Mouse (Mus musculus) embryonic facial prominence, embryonic 10.5 days (tissue): Measurements from ENCODE around the gene Stt3b. TPM values are rescaled to one million over a fixed set of nuclear protein-coding genes. Genes with fewer than 3 reads are reported as not detected.

ENCODE experiments used
- DNase-seq: peaks from one replicate; pipeline ENCODE4 v3.0.0-alpha.2; 2017; ENCODE audit warnings: low spot score
- H3K27ac ChIP-seq: fragments of 300-500 bp; sonication (generic); replicated peaks from 2 replicates; pipeline ENCODE4 v1.5.1; 2016; ENCODE audit warnings: mild to moderate bottlenecking
- H3K27me3 ChIP-seq: fragments of 300-500 bp; sonication (generic); replicated peaks from 2 replicates; pipeline ENCODE4 v1.6.1; 2016; ENCODE audit warnings: low read depth, mild to moderate bottlenecking; ENCODE audit not compliant: poor library complexity, severe bottlenecking
- H3K36me3 ChIP-seq: fragments of 300-500 bp; sonication (generic); replicated peaks from 2 replicates; pipeline ENCODE4 v1.6.1; 2016; ENCODE audit warnings: mild to moderate bottlenecking, moderate library complexity
- H3K4me1 ChIP-seq: fragments of 300-500 bp; sonication (generic); 2 replicates; pipeline ENCODE4 v1.6.1; 2016
- H3K4me3 ChIP-seq: fragments of 300-500 bp; sonication (generic); 2 replicates; pipeline ENCODE4 v1.5.1; 2016; ENCODE audit warnings: mild to moderate bottlenecking, moderate library complexity
- H3K9me3 ChIP-seq: fragments of 300-500 bp; sonication (generic); 2 replicates; pipeline ENCODE4 v1.6.1; 2016; ENCODE audit warnings: mild to moderate bottlenecking
- WGBS: fragments of 180-500 bp; shearing (Covaris S2); methylation state at CpG from one replicate; pipeline ENCODE4 v1.1.7; 2016; 5-methylcytosine and 5-hydroxymethylcytosine counted together
- polyA plus RNA-seq: library from polyadenylated mRNA; unstranded; fragments of >200 nt; fragmentation: Nextera tagmentation; extraction: Ambion mirVana; gene quantifications from 2 replicates; pipeline ENCODE4 v1.2.1, GENCODE M21; 2016

Gene Stt3b
- polyA plus RNA-seq, 1 experiment from 2014 or later: 85.4 TPM

- peaks cover 100% of the 10 kb centered on the region for H3K36me3 ChIP-seq
- H3K27me3 ChIP-seq: no peaks in the 10 kb centered on the region
- H3K4me1 ChIP-seq: no peaks in the 10 kb centered on the region
- no peak for DNase-seq
- H3K9me3 ChIP-seq: no peaks in the 10 kb centered on the region
- no peak overlapping the region for H3K4me3 ChIP-seq
- no peak overlapping the region for H3K27ac ChIP-seq
- 82% methylated on average over 6 of the region's 6 CpGs for WGBS
Observed at GRCm38 (mm10) chr9:115245092-115245491, 65.1 kb downstream of the Stt3b start.

GRCm38 (mm10) chr9:115243630-115244029, 66.6 kb downstream of the Stt3b start:
- no peak overlapping the region for H3K27ac ChIP-seq
- no peak for DNase-seq
- H3K9me3 ChIP-seq: no peaks in the 10 kb centered on the region
- no peaks in the 10 kb centered on the region for H3K4me1 ChIP-seq
- no peaks in the 10 kb centered on the region for H3K27me3 ChIP-seq
- WGBS: 81% methylated on average over 6 of the region's 6 CpGs
- H3K36me3 ChIP-seq: peaks cover 98% of the 10 kb centered on the region
- H3K4me3 ChIP-seq: no peak overlapping the region

- Histone ChIP-seq H3K4me1 (no peaks in the 10 kb centered on the region), H3K27ac (no peak overlapping the region), H3K4me3 (no peak overlapping the region), H3K36me3 (peaks cover 71% of the 10 kb centered on the region), H3K9me3 (no peaks in the 10 kb centered on the region), H3K27me3 (no peaks in the 10 kb centered on the region)
- 92% methylated on average over 5 of the region's 5 CpGs for WGBS
- no peak for DNase-seq
Observed at GRCm38 (mm10) chr9:115239861-115240260, 70.4 kb downstream of the Stt3b start.

GRCm38 (mm10) chr9:115237943-115238342, 72.3 kb downstream of the Stt3b start:
- Histone ChIP-seq H3K4me1 (no peaks in the 10 kb centered on the region), H3K4me3 (no peak overlapping the region), H3K27me3 (no peaks in the 10 kb centered on the region), H3K27ac (no peak overlapping the region), H3K36me3 (peaks cover 52% of the 10 kb centered on the region), H3K9me3 (no peaks in the 10 kb centered on the region)
- no peak for DNase-seq

GRCm38 (mm10) chr9:115236352-115236841, 73.8 kb downstream of the Stt3b start:
- peaks cover 36% of the 10 kb centered on the region for H3K36me3 ChIP-seq
- H3K9me3 ChIP-seq: no peaks in the 10 kb centered on the region
- H3K4me1 ChIP-seq: no peaks in the 10 kb centered on the region
- DNase-seq: no peak
- no peak overlapping the region for H3K4me3 ChIP-seq
- WGBS: 91% methylated on average over 8 of the region's 8 CpGs
- H3K27me3 ChIP-seq: no peaks in the 10 kb centered on the region
- no peak overlapping the region for H3K27ac ChIP-seq

- H3K36me3 ChIP-seq: peaks cover 18% of the 10 kb centered on the region; the same call in 1 of the 2 replicates
- no peaks in the 10 kb centered on the region for H3K27me3 ChIP-seq
- 92% methylated on average over 2 of the region's 2 CpGs for WGBS
- DNase-seq: no peak
- no peak overlapping the region for H3K4me3 ChIP-seq
- peaks cover 9% of the 10 kb centered on the region for H3K4me1 ChIP-seq
- H3K9me3 ChIP-seq: no peaks in the 10 kb centered on the region
- H3K27ac ChIP-seq: no peak overlapping the region
Observed at GRCm38 (mm10) chr9:115234561-115234960, 75.7 kb downstream of the Stt3b start.

- Histone ChIP-seq H3K27me3 (no peaks in the 10 kb centered on the region), H3K36me3 (peaks cover 11% of the 10 kb centered on the region; the same call in 1 of the 2 replicates), H3K4me3 (no peak overlapping the region), H3K4me1 (peaks cover 14% of the 10 kb centered on the region), H3K9me3 (no peaks in the 10 kb centered on the region), H3K27ac (no peak overlapping the region)
- DNase-seq: no peak
- 92% methylated on average over 5 of the region's 5 CpGs for whole genome bisulfite sequencing
Observed at GRCm38 (mm10) chr9:115233721-115234120, 76.5 kb downstream of the Stt3b start.

GRCm38 (mm10) chr9:115231476-115231875, 78.7 kb downstream of the Stt3b start:
- H3K36me3 ChIP-seq: peaks cover 4% of the 10 kb centered on the region; the same call in 1 of the 2 replicates
- no peak for DNase-seq
- H3K4me3 ChIP-seq: no peak overlapping the region
- H3K27ac ChIP-seq: no peak overlapping the region
- no peaks in the 10 kb centered on the region for H3K9me3 ChIP-seq
- H3K4me1 ChIP-seq: peaks cover 14% of the 10 kb centered on the region
- no peaks in the 10 kb centered on the region for H3K27me3 ChIP-seq
- 90% methylated on average over 3 of the region's 3 CpGs for WGBS

GRCm38 (mm10) chr9:115230141-115230540, 80.1 kb downstream of the Stt3b start:
- peak overlapping the region; percentile 3; the same call in 1 of the 2 replicates for H3K27ac ChIP-seq
- no peak for DNase-seq
- no peaks in the 10 kb centered on the region for H3K27me3 ChIP-seq
- no peak overlapping the region for H3K4me3 ChIP-seq
- peaks cover 14% of the 10 kb centered on the region for H3K4me1 ChIP-seq
- H3K9me3 ChIP-seq: no peaks in the 10 kb centered on the region
- 18% methylated on average over 3 of the region's 3 CpGs for WGBS
- no peaks in the 10 kb centered on the region for H3K36me3 ChIP-seq

- H3K9me3 ChIP-seq: no peaks in the 10 kb centered on the region
- H3K4me1 ChIP-seq: peaks cover 14% of the 10 kb centered on the region
- 0 out of 2 replicates have a peak overlapping the region, but pooled peaks have one; percentile 3 for H3K27ac ChIP-seq
- H3K36me3 ChIP-seq: no peaks in the 10 kb centered on the region
- no peaks in the 10 kb centered on the region for H3K27me3 ChIP-seq
- H3K4me3 ChIP-seq: no peak overlapping the region
- WGBS: 71% methylated on average over 10 of the region's 10 CpGs
- no peak for DNase-seq
Observed at GRCm38 (mm10) chr9:115229676-115230075, 80.5 kb downstream of the Stt3b start.

GRCm38 (mm10) chr9:115229145-115229544, 81.1 kb downstream of the Stt3b start:
- 74% methylated on average over 4 of the region's 4 CpGs for WGBS
- Histone ChIP-seq H3K4me1 (peaks cover 14% of the 10 kb centered on the region), H3K27ac (no peak overlapping the region), H3K4me3 (no peak overlapping the region), H3K9me3 (no peaks in the 10 kb centered on the region), H3K27me3 (no peaks in the 10 kb centered on the region), H3K36me3 (no peaks in the 10 kb centered on the region)
- DNase-seq: no peak

GRCm38 (mm10) chr9:115224744-115225354, 85.4 kb downstream of the Stt3b start:
- WGBS: 34% methylated on average over 7 of the region's 7 CpGs

GRCm38 (mm10) chr9:115221265-115221664, 89.0 kb downstream of the Stt3b start:
- Histone ChIP-seq H3K9me3 (no peaks in the 10 kb centered on the region), H3K27me3 (no peaks in the 10 kb centered on the region), H3K27ac (no peak overlapping the region), H3K4me1 (peaks cover 10% of the 10 kb centered on the region), H3K4me3 (no peak overlapping the region), H3K36me3 (no peaks in the 10 kb centered on the region)
- no peak for DNase-seq
- 92% methylated on average over 7 of the region's 7 CpGs for WGBS

More at GRCm38 (mm10) chr9:115224744-115225354, 85.4 kb downstream of the Stt3b start:
- Histone ChIP-seq H3K27me3 (no peaks in the 10 kb centered on the region), H3K4me3 (no peak overlapping the region), H3K9me3 (no peaks in the 10 kb centered on the region), H3K36me3 (no peaks in the 10 kb centered on the region), H3K4me1 (peaks cover 8% of the 10 kb centered on the region), H3K27ac (no peak overlapping the region)
- no peak for DNase-seq
